Mouse (Mus musculus) C2C12 (cell line): ENCODE results near the gene Mrpl49.

Source experiments
- CTCF ChIP-seq: IDR thresholded peaks from one replicate; pipeline ENCODE4 v1.5.1; 2011; ENCODE audit not compliant: control insufficient read depth, insufficient read depth, insufficient read length
- MAX ChIP-seq: IDR thresholded peaks from one replicate; pipeline ENCODE4 v1.6.1; 2011; ENCODE audit warnings: mild to moderate bottlenecking, control low read depth
- MYOG ChIP-seq: IDR thresholded peaks from one replicate; pipeline ENCODE4 v1.6.1; 2011; ENCODE audit not compliant: control insufficient read depth, insufficient read length; ENCODE audit errors: extremely low read depth
- USF1 ChIP-seq: IDR thresholded peaks from one replicate; pipeline ENCODE4 v1.6.1; 2011; ENCODE audit warnings: low read depth, mild to moderate bottlenecking, control low read depth, moderate library complexity

- TF ChIP-seq CTCF (no peak), USF1 (no peak), MAX (no peak), MYOG (no peak)
Measured at GRCm38 (mm10) chr19:6067724-6068415, 10.3 kb upstream of the Mrpl49 start, which contains the start of gene Tm7sf2.
